In genomic region chr4:133830453-133830852, GRCm38 (mm10) we compare ENCODE assay signal across 14 mouse cellular contexts. TPM values are rescaled to one million over a fixed set of nuclear protein-coding genes. Genes with fewer than 3 reads are reported as not detected.
DNase-seq lines count a peak whose midpoint lies in the region; ATAC-seq and TF ChIP-seq lines count a peak whose summit lies in the region.
"Had no signal": no experiment of that assay in that cellular context is flagged by ENCODE, and none has a peak within 500 bp of the region (broad histone marks: within the 10 kb centered on the region; RNA-seq: fewer than 3 reads in every experiment).

No protein-coding gene starts in this region.

- no peaks in the 10 kb centered on the region for H3K4me1 ChIP-seq in forebrain, postnatal 0 days (ENCODE audit: insufficient read depth)
- peaks cover 20% of the 10 kb centered on the region for H3K4me1 ChIP-seq in forebrain, embryonic 15.5 days
- H3K4me1 ChIP-seq in liver, adult 2 months (ENCODE audit: control insufficient read depth, insufficient read depth, low read length), result peaks cover 2% of the 10 kb centered on the region; the same call in 1 of the 2 replicates
- no peaks in the 10 kb centered on the region for H3K4me1 ChIP-seq in midbrain, postnatal 0 days (ENCODE audit: insufficient read depth, low read length)
- peaks cover 11% of the 10 kb centered on the region for H3K4me1 ChIP-seq in midbrain, embryonic 15.5 days

- no peaks in the 10 kb centered on the region for H3K27me3 ChIP-seq in forebrain, postnatal 0 days (ENCODE audit: insufficient read depth, low read length)
- peaks cover 3% of the 10 kb centered on the region; the same call in 1 of the 2 replicates for H3K27me3 ChIP-seq in forebrain, embryonic 15.5 days
- H3K27me3 ChIP-seq in liver, adult 2 months (ENCODE audit: control insufficient read depth, insufficient read depth, low read length), result no peaks in the 10 kb centered on the region
- H3K27me3 ChIP-seq in midbrain, postnatal 0 days (ENCODE audit: insufficient read depth, low read length), result no peaks in the 10 kb centered on the region; the same call in 1 of the 2 replicates
- no peaks in the 10 kb centered on the region for H3K27me3 ChIP-seq in midbrain, embryonic 15.5 days (replicated peaks)
- H3K27me3 ChIP-seq in splenic B cell, adult 2 months (ENCODE audit: control insufficient read depth, insufficient read depth, low read length, poor library complexity, severe bottlenecking), result no peaks in the 10 kb centered on the region

- no peak for TF ChIP-seq POLR2A in liver, adult 2 months (IDR thresholded peaks at IDR 0.05; ENCODE audit: extremely low read depth, insufficient read depth, low read length)

- H3K4me3 ChIP-seq in forebrain, postnatal 0 days (ENCODE audit: low read depth, low read length), result no peak overlapping the region
- H3K4me3 ChIP-seq in forebrain, embryonic 15.5 days, result no peak overlapping the region
- no peak overlapping the region for H3K4me3 ChIP-seq in liver, adult 2 months (ENCODE audit: insufficient read depth, low read depth, low read length)
- H3K4me3 ChIP-seq in midbrain, postnatal 0 days (ENCODE audit: low read depth, low read length), result no peak overlapping the region
- H3K4me3 ChIP-seq in midbrain, embryonic 15.5 days, result no peak overlapping the region
- H3K4me3 ChIP-seq: limb, embryonic 12.5 days; neural tube, embryonic 15.5 days had no signal

- H3K79me2 ChIP-seq in liver, adult 2 months (ENCODE audit: control insufficient read depth, insufficient read depth, low read length), result no peaks in the 10 kb centered on the region

- TF ChIP-seq CTCF in forebrain, postnatal 0 days (IDR thresholded peaks at IDR 0.05; ENCODE audit: low read depth), result peak; percentile 46; the same call in 1 of the 2 replicates
- TF ChIP-seq CTCF in liver, adult 2 months (IDR thresholded peaks at IDR 0.05; ENCODE audit: low read depth, low read length), result peak; percentile 17; the same call in 1 of the 2 replicates
- peak; percentile 34; the same call in 1 of the 2 replicates for TF ChIP-seq CTCF in midbrain, postnatal 0 days (IDR thresholded peaks at IDR 0.05)

- no peak for ATAC-seq in forebrain, postnatal 0 days
- no peak for ATAC-seq in forebrain, embryonic 15.5 days (replicated peaks)
- ATAC-seq in midbrain, postnatal 0 days (ENCODE audit: low FRiP score), result no peak
- no peak for ATAC-seq in midbrain, embryonic 15.5 days (replicated peaks)
- ATAC-seq: hindbrain, embryonic 16.5 days; midbrain, embryonic 16.5 days had no signal

- H3K36me3 ChIP-seq in forebrain, postnatal 0 days (ENCODE audit: insufficient read depth), result no peaks in the 10 kb centered on the region
- H3K36me3 ChIP-seq in forebrain, embryonic 15.5 days, result no peaks in the 10 kb centered on the region
- H3K36me3 ChIP-seq in liver, adult 2 months (ENCODE audit: control insufficient read depth, insufficient read depth, low read length), result no peaks in the 10 kb centered on the region
- no peaks in the 10 kb centered on the region for H3K36me3 ChIP-seq in midbrain, postnatal 0 days (ENCODE audit: insufficient read depth, low read length)
- H3K36me3 ChIP-seq in midbrain, embryonic 15.5 days (replicated peaks), result no peaks in the 10 kb centered on the region
- no peaks in the 10 kb centered on the region for H3K36me3 ChIP-seq in splenic B cell, adult 2 months (ENCODE audit: control insufficient read depth, insufficient read depth, low read length, poor library complexity, severe bottlenecking)
- H3K36me3 ChIP-seq: limb, embryonic 12.5 days; neural tube, embryonic 15.5 days had no signal

- H3K9ac ChIP-seq in forebrain, postnatal 0 days, result no peak overlapping the region
- no peak overlapping the region for H3K9ac ChIP-seq in forebrain, embryonic 15.5 days (replicated peaks)
- H3K9ac ChIP-seq in liver, adult 2 months (ENCODE audit: low read depth, low read length), result no peak overlapping the region
- H3K9ac ChIP-seq in midbrain, postnatal 0 days (replicated peaks; ENCODE audit: low read length, poor library complexity, severe bottlenecking), result no peak overlapping the region
- no peak overlapping the region for H3K9ac ChIP-seq in midbrain, embryonic 15.5 days
- H3K9ac ChIP-seq: limb, embryonic 12.5 days; neural tube, embryonic 15.5 days had no signal

- H3K27ac ChIP-seq in forebrain, postnatal 0 days (ENCODE audit: low read depth, low read length), result no peak overlapping the region
- H3K27ac ChIP-seq in forebrain, embryonic 15.5 days (replicated peaks), result no peak overlapping the region
- no peak overlapping the region for H3K27ac ChIP-seq in liver, adult 2 months (replicated peaks; ENCODE audit: insufficient read depth, low read depth, low read length)
- H3K27ac ChIP-seq in midbrain, postnatal 0 days (ENCODE audit: low read depth, low read length), result no peak overlapping the region
- no peak overlapping the region for H3K27ac ChIP-seq in midbrain, embryonic 15.5 days
- H3K27ac ChIP-seq: limb, embryonic 12.5 days; macrophage; neural tube, embryonic 15.5 days had no signal

- WGBS in forebrain, postnatal 0 days, result 100% methylated on average over 1 of the region's 1 CpGs
- WGBS in forebrain, embryonic 15.5 days, result 100% methylated on average over 1 of the region's 1 CpGs
- 90% methylated on average over 1 of the region's 1 CpGs for WGBS in liver, adult 2 months
- 100% methylated on average over 1 of the region's 1 CpGs for WGBS in midbrain, postnatal 0 days
- WGBS in midbrain, embryonic 15.5 days, result 100% methylated on average over 1 of the region's 1 CpGs

- no peak overlapping the region for H3K4me2 ChIP-seq in forebrain, postnatal 0 days (ENCODE audit: low read depth)
- H3K4me2 ChIP-seq in forebrain, embryonic 15.5 days (replicated peaks), result no peak overlapping the region
- no peak overlapping the region for H3K4me2 ChIP-seq in midbrain, postnatal 0 days (ENCODE audit: low read depth, low read length, poor library complexity, severe bottlenecking)
- H3K4me2 ChIP-seq in midbrain, embryonic 15.5 days, result no peak overlapping the region
- H3K4me2 ChIP-seq: heart, embryonic 11.5 days; limb, embryonic 12.5 days; neural tube, embryonic 15.5 days had no signal

- no peak for DNase-seq in forebrain, postnatal 0 days
- DNase-seq in liver, adult 2 months (ENCODE audit: extremely low read depth, low read depth, low spot score), result peak; percentile 33
- DNase-seq in liver, result no peak
- no peak for DNase-seq in midbrain, postnatal 0 days (ENCODE audit: low spot score)
- DNase-seq in splenic B cell, adult 2 months (ENCODE audit: low read depth, low spot score), result peak; percentile 55
- no peak for DNase-seq in embryo, embryonic 10 days (ENCODE audit: low spot score)

- H3K9me3 ChIP-seq in forebrain, postnatal 0 days (ENCODE audit: low read length), result no peaks in the 10 kb centered on the region
- no peaks in the 10 kb centered on the region for H3K9me3 ChIP-seq in forebrain, embryonic 15.5 days
- H3K9me3 ChIP-seq in midbrain, postnatal 0 days (ENCODE audit: low read length), result no peaks in the 10 kb centered on the region
- H3K9me3 ChIP-seq in midbrain, embryonic 15.5 days, result no peaks in the 10 kb centered on the region
- H3K9me3 ChIP-seq: limb, embryonic 12.5 days; neural tube, embryonic 15.5 days had no signal

RNA-seq across cellular contexts. Expression of gene Rps6ka1, which starts 57.1 kb away (rescaled TPM):
- total RNA-seq in forebrain, postnatal 0 days (2014; rRNA removed), result 21.2 and 21.4 TPM in 2 replicates
- polyA plus RNA-seq in forebrain, postnatal 0 days (2015; fragmentation: Nextera tagmentation; extraction: Ambion mirVana), result 14.3 and 19.4 TPM in 2 replicates
- polyA plus RNA-seq in forebrain, embryonic 15.5 days (2015; fragmentation: Nextera tagmentation; extraction: Ambion mirVana), result 15.6 and 16.5 TPM in 2 replicates
- total RNA-seq in liver, adult 2 months (2014; rRNA removed), result 4.1 and 5.1 TPM in 2 replicates
- 8.6 and 16.9 TPM in 2 replicates for polyA plus RNA-seq in liver, adult 2 months (2012; rRNA removed)
- total RNA-seq in midbrain, postnatal 0 days (2014; rRNA removed), result 25.2 and 30.9 TPM in 2 replicates
- polyA plus RNA-seq in midbrain, postnatal 0 days (2015; fragmentation: Nextera tagmentation; extraction: Ambion mirVana), result 20.4 and 21.6 TPM in 2 replicates
- polyA plus RNA-seq in midbrain, embryonic 15.5 days (2015; fragmentation: Nextera tagmentation; extraction: Ambion mirVana), result 23.8 and 24.1 TPM in 2 replicates

Comparison
In these comparisons a context has a peak if more than half of its experiments do, and no peak if none do; other contexts are left out.
1. DNase-seq: peak in liver, adult 2 months (single experiment) and splenic B cell, adult 2 months (single experiment); none in forebrain, postnatal 0 days (single experiment), liver (single experiment), midbrain, postnatal 0 days (single experiment) and embryo, embryonic 10 days (single experiment).
2. Peak in every context shown above with its lines, with median percentiles within 50 percentile points of each other: CTCF ChIP-seq.